Mouse (Mus musculus) megakaryocyte, embryonic 14.5 days (primary cell): ENCODE results near the gene Mblac1.

Experiments
- FLI1 ChIP-seq: IDR thresholded peaks from 2 replicates; pipeline ENCODE4 v1.6.1; 2012; ENCODE audit warnings: low read length, inconsistent platforms, mixed read lengths
- GATA1 ChIP-seq: IDR thresholded peaks from 3 replicates; pipeline ENCODE4 v1.6.1; 2012; ENCODE audit warnings: mixed read lengths, low read length, inconsistent platforms, borderline replicate concordance

DNA sequence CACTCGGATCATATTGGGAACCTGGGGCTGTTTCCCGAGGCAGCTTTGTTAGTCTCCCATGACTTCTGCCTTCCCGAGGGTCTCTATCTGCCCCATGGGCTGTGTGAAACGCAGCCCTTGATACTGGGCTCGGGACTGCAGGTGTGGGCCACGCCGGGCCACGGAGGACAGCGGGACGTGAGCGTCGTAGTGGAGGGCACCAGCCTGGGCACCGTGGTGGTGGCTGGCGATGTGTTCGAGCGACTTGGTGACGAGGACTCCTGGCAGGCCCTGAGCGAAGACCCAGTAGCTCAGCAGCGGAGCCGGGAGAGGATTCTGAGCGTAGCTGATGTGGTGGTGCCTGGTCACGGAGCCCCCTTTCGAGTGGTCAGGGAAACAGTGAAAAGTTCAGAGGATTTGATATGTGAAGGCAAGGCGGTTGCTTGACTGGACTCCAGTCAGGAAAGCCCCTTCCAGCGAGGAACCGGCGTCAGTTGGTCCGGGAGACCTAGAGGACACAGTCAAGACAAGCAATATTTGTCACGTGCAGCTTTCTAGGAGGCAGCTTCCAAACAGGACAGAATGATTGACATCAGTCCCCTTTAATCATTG lies 736 bp downstream of the Mblac1 start:
- TF ChIP-seq GATA1, result no peak
- no peak for TF ChIP-seq FLI1
